Mouse (Mus musculus) liver, embryonic 11.5 days (tissue): Measurements from ENCODE around the gene Lmf2. TPM values are rescaled to one million over a fixed set of nuclear protein-coding genes. Genes with fewer than 3 reads are reported as not detected.

Experiments
- ATAC-seq: fragments of 200-750 bp; cut with Nextera tagmentation; replicated peaks from 2 replicates; pipeline ENCODE4 v1.8.0; 2017; ENCODE audit warnings: moderate number of reproducible peaks, mild to moderate bottlenecking, moderate TSS enrichment, moderate library complexity; ENCODE audit not compliant: low FRiP score
- DNase-seq: peaks from one replicate; pipeline ENCODE4 v3.0.0-alpha.2; 2017; ENCODE audit warnings: low spot score
- H3K27ac ChIP-seq: fragments of 300-500 bp; sonication (generic); 2 replicates; pipeline ENCODE4 v1.5.1; 2014; ENCODE audit warnings: mild to moderate bottlenecking, low read depth, low read length, control low read depth
- H3K27me3 ChIP-seq: fragments of 300-500 bp; sonication (generic); replicated peaks from 2 replicates; pipeline ENCODE4 v1.6.1; 2014; ENCODE audit warnings: low read length, mixed read lengths; ENCODE audit not compliant: control insufficient read depth, insufficient read depth
- H3K36me3 ChIP-seq: fragments of 300-500 bp; sonication (generic); 2 replicates; pipeline ENCODE4 v1.6.1; 2014; ENCODE audit warnings: mild to moderate bottlenecking, low read length, moderate library complexity, mixed read lengths; ENCODE audit not compliant: control insufficient read depth, insufficient read depth
- H3K4me1 ChIP-seq: fragments of 300-500 bp; sonication (generic); replicated peaks from 2 replicates; pipeline ENCODE4 v1.6.1; 2014; ENCODE audit warnings: low read length, mixed read lengths; ENCODE audit not compliant: control insufficient read depth, insufficient read depth
- H3K4me2 ChIP-seq: fragments of 300-500 bp; sonication (generic); 2 replicates; pipeline ENCODE4 v1.6.1; 2014; ENCODE audit warnings: mild to moderate bottlenecking, control low read depth, moderate library complexity
- H3K4me3 ChIP-seq: fragments of 300-500 bp; sonication (generic); 2 replicates; pipeline ENCODE4 v1.5.1; 2014; ENCODE audit warnings: low read depth, low read length, control low read depth
- H3K9ac ChIP-seq: fragments of 300-500 bp; sonication (generic); 2 replicates; pipeline ENCODE4 v1.6.1; 2014; ENCODE audit warnings: low read depth, low read length, control low read depth
- H3K9me3 ChIP-seq: fragments of 300-500 bp; sonication (generic); 2 replicates; pipeline ENCODE4 v1.6.1; 2016; ENCODE audit warnings: low read length, inconsistent platforms, mixed read lengths; ENCODE audit not compliant: control insufficient read depth
- WGBS: fragments of 180-500 bp; shearing (Covaris S2); extraction: QIAGEN DNeasy Blood & Tissue Kit; methylation state at CpG from one replicate; pipeline ENCODE4 v1.1.7; 2014; 5-methylcytosine and 5-hydroxymethylcytosine counted together
- polyA plus RNA-seq: library from polyadenylated mRNA; unstranded; fragments of >200 nt; fragmentation: Nextera tagmentation; extraction: Ambion mirVana; gene quantifications from 2 replicates; pipeline ENCODE4 v1.2.1, GENCODE M21; 2014

Gene Lmf2
- polyA plus RNA-seq, 1 experiment from 2014 or later, result 44.1 TPM

GRCm38 (mm10) chr15:89374340-89374739 lies 18.9 kb upstream of the Lmf2 start:
- H3K27ac ChIP-seq, result no peak overlapping the region; the same call in 1 of the 2 replicates
- DNase-seq (no peak), ATAC-seq (0 out of 2 replicates have a peak, but pooled peaks have one; percentile 1)
- peaks cover 26% of the 10 kb centered on the region for H3K36me3 ChIP-seq
- H3K4me2 ChIP-seq, result peak overlapping the region; percentile 64
- peak overlapping the region; percentile 64 for H3K4me3 ChIP-seq
- WGBS, result 48% methylated on average over 9 of the region's 9 CpGs
- peaks cover 33% of the 10 kb centered on the region for H3K27me3 ChIP-seq
- peak overlapping the region; percentile 78 for H3K9ac ChIP-seq
- no peaks in the 10 kb centered on the region for H3K9me3 ChIP-seq
- peaks cover 25% of the 10 kb centered on the region for H3K4me1 ChIP-seq

- Histone ChIP-seq H3K4me2 (peak within 1 kb of the TSS; percentile 64), H3K9me3 (no peaks in the 10 kb centered on the region), H3K4me1 (peaks cover 19% of the 10 kb centered on the region), H3K27me3 (peaks cover 28% of the 10 kb centered on the region), H3K36me3 (peaks cover 31% of the 10 kb centered on the region), H3K9ac (peak within 1 kb of the TSS; percentile 78), H3K27ac (peak within 1 kb of the TSS; percentile 89), H3K4me3 (peak within 1 kb of the TSS; percentile 64)
- under 1% methylated on average over 42 of the region's 42 CpGs for WGBS
- peak; percentile 97 for DNase-seq
- peak; percentile 76 for ATAC-seq
Measured at GRCm38 (mm10) chr15:89373762-89374248, 18.3 kb upstream of the Lmf2 start, which contains the start of gene Sco2. TSS of gene Sco2 (minus strand) at chr15:89373846.

GRCm38 (mm10) chr15:89373027-89373761 lies 17.7 kb upstream of the Lmf2 start:
- Histone ChIP-seq H3K4me2 (peak overlapping the region; percentile 64), H3K4me3 (peak overlapping the region; percentile 64), H3K27me3 (peaks cover 21% of the 10 kb centered on the region), H3K36me3 (peaks cover 36% of the 10 kb centered on the region), H3K9ac (peak overlapping the region; percentile 78), H3K9me3 (no peaks in the 10 kb centered on the region), H3K4me1 (peaks cover 13% of the 10 kb centered on the region), H3K27ac (peak overlapping the region; percentile 89)
- peak; percentile 84 for ATAC-seq
- 1% methylated on average over 35 of the region's 35 CpGs for WGBS
- peak; percentile 84 for DNase-seq

DNA sequence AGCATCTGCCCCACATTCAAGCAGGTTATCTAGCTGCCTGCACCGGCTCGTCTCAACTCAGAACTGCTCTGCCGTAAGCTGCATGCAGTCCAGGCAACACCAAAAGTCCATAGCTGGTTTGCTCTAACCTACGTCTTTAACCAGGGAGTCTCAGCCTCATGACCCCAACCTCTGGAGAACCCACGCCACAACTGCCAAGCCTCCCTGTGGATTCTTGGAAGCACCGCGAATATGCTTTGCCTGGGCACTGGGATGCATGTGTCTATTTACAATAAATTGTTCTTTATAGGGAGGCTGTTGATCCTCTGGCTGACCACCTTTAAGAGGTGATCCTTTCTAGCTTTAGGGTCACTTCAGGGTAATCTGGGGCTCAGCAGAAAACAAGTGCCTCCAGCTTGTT lies 17.1 kb upstream of the Lmf2 start:
- no peak overlapping the region for H3K9ac ChIP-seq

GRCm38 (mm10) chr15:89372068-89372467 lies 16.6 kb upstream of the Lmf2 start:
- Histone ChIP-seq H3K4me2 (no peak overlapping the region; the same call in 1 of the 2 replicates), H3K27ac (no peak overlapping the region), H3K9me3 (no peaks in the 10 kb centered on the region), H3K4me3 (0 out of 2 replicates have a peak overlapping the region, but pooled peaks have one; percentile 64), H3K4me1 (peaks cover 7% of the 10 kb centered on the region), H3K27me3 (peaks cover 10% of the 10 kb centered on the region), H3K36me3 (peaks cover 44% of the 10 kb centered on the region), H3K9ac (no peak overlapping the region)
- ATAC-seq (no peak), DNase-seq (no peak)
- 86% methylated on average over 13 of the region's 13 CpGs for WGBS

More for the DNA sequence above, 17.1 kb upstream of the Lmf2 start:
- H3K27me3 ChIP-seq, result peaks cover 15% of the 10 kb centered on the region
- H3K27ac ChIP-seq, result no peak overlapping the region
- DNase-seq, result no peak
- H3K36me3 ChIP-seq, result peaks cover 42% of the 10 kb centered on the region
- 83% methylated on average over 7 of the region's 7 CpGs for WGBS
- peak overlapping the region; percentile 64 for H3K4me3 ChIP-seq
- H3K9me3 ChIP-seq, result no peaks in the 10 kb centered on the region
- peak overlapping the region; percentile 64 for H3K4me2 ChIP-seq
- H3K4me1 ChIP-seq, result peaks cover 12% of the 10 kb centered on the region
- ATAC-seq, result no peak

DNA sequence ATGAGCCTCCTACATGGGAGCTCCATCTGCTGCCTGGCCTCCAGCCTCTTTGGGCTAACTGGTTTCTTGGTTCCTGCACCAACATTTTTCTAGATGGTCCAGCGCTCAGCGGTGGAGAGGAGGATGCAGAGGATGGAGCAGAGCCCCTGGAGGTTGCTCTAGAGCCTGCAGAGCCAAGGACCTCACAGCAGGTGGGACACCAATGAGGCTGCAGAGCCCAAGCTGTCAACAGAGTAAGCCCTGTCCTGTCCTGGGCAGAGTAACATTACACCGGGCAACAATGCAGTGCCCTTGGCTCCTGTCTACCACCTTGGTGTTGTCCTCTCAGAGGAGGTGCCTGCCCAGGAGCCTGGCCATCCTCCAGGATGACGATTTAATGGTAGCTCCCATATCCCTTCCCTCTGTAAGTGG lies 9.7 kb upstream of the Lmf2 start:
- H3K4me3 ChIP-seq, result no peak overlapping the region
- no peaks in the 10 kb centered on the region for H3K4me1 ChIP-seq
- DNase-seq, result no peak
- peaks cover 69% of the 10 kb centered on the region for H3K36me3 ChIP-seq
- H3K27me3 ChIP-seq, result no peaks in the 10 kb centered on the region
- H3K9ac ChIP-seq, result no peak overlapping the region
- H3K9me3 ChIP-seq, result no peaks in the 10 kb centered on the region
- ATAC-seq, result no peak
- no peak overlapping the region for H3K4me2 ChIP-seq
- no peak overlapping the region for H3K27ac ChIP-seq
- 91% methylated on average over 4 of the region's 4 CpGs for WGBS

DNA sequence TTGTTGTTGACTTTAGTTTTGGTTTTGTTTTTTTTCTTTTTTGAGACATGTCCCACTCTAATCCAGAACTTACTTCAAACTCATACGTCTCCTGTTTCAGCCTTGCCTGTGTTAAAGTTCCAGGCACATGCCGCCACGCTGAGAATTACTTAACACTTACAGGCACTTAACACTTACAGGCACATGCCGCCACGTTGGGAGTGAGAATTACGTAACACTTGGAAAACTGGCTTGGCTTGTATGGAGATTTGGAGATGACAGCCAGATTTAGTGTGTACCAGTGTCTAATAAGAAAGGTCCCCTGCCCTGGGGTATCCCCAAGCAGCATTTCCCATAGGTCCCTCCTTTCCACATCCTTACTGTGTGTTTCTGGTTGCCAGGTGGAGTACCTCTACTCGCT lies 7.6 kb upstream of the Lmf2 start:
- Histone ChIP-seq H3K27ac (no peak overlapping the region), H3K4me3 (no peak overlapping the region), H3K4me2 (no peak overlapping the region), H3K36me3 (peaks cover 50% of the 10 kb centered on the region), H3K4me1 (peaks cover 6% of the 10 kb centered on the region), H3K27me3 (no peaks in the 10 kb centered on the region), H3K9ac (no peak overlapping the region), H3K9me3 (no peaks in the 10 kb centered on the region)
- WGBS, result 94% methylated on average over 7 of the region's 7 CpGs
- no peak for DNase-seq
- no peak for ATAC-seq

DNA sequence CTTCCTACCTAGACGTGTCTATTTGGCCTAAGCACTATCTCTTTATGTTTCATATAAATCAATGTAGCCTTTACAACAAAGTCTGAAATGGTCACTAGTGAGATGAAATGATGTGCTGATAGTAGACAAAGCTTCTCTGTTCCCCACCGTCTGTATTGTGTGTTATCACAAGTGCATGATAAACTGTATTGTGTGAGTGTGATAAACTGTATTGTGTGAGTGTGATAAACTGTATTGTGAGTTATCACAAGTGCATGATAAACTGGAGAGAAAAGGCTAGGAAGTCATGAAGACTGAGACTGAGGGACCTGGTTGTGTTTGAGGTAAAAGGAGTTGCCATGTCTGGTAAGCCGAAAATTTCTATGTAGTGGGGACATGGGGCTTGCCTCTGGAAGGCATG lies 3.3 kb upstream of the Lmf2 start:
- DNase-seq (no peak), ATAC-seq (no peak)
- Histone ChIP-seq H3K4me1 (peaks cover 23% of the 10 kb centered on the region), H3K27ac (no peak overlapping the region), H3K27me3 (no peaks in the 10 kb centered on the region), H3K9ac (no peak overlapping the region), H3K4me3 (no peak overlapping the region), H3K36me3 (peaks cover 25% of the 10 kb centered on the region), H3K4me2 (no peak overlapping the region), H3K9me3 (no peaks in the 10 kb centered on the region)
- WGBS, result 63% methylated on average over 3 of the region's 3 CpGs

DNA sequence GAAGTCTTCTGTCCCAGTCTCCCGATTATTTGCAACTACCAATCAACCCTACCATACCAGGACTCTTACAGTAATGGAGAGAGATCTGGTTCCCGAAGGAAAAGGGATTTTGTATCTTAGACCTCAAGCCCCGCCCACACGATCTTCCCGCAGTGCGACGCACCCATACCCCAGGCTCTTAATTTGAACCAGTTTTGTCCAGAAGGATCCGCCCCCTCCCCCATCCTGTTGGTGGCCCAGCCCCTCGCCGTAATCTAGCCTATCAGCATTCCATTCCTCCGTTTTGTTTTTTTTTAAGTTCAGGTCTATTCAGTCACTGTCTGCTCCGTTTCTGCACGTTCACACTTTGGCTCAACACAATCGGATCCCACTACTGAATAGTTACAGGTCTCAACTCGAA lies 913 bp upstream of the Lmf2 start:
- WGBS, result under 1% methylated on average over 15 of the region's 15 CpGs
- Histone ChIP-seq H3K36me3 (peaks cover 34% of the 10 kb centered on the region), H3K9me3 (no peaks in the 10 kb centered on the region), H3K4me3 (peak overlapping the region; percentile 86), H3K27me3 (no peaks in the 10 kb centered on the region), H3K9ac (peak overlapping the region; percentile 88), H3K4me1 (peaks cover 23% of the 10 kb centered on the region), H3K4me2 (peak overlapping the region; percentile 67), H3K27ac (peak overlapping the region; percentile 86)
- DNase-seq (peak; percentile 90), ATAC-seq (peak; percentile 80)
